8 mouse cellular contexts compared by ENCODE assay signal in the genomic region with DNA sequence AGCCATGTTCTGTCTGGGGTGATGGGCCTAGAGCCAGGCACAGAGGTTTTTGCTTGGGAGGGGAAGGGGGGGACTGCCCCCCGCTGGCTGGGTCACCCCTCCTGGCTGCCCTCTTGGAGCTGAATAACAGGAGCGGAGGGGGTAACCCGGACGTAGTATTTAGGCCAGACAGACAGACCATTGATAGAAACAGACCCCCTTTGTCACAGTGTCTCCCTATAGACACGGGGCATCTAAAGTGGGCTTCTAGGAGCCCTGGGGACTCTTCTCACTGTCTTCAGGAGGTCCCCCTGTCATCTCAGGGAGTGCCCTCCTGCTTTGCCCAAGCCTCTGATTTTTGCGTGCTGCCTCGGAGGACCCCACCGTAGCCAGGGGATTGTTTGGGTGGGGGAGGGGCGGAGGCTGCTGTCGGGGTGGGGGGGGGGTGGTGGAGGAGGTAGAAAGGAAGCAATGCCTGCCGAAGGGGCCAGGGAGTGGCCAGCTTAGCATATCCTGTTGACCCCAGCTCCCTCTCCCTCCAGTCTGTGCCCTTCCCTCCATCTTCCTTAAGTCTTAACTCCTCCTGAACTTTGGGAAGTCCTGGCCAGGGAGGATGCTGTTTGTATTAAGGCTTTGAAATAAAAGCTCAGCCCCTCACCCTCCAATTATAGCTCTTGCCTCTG. TPM values are rescaled to one million over a fixed set of nuclear protein-coding genes. Genes with fewer than 3 reads are reported as not detected.
DNase-seq lines count a peak whose midpoint lies in the region; ATAC-seq and TF ChIP-seq lines count a peak whose summit lies in the region.
"Had no signal": no experiment of that assay in that cellular context is flagged by ENCODE, and none has a peak within 500 bp of the region (broad histone marks: within the 10 kb centered on the region; RNA-seq: fewer than 3 reads in every experiment).

No protein-coding gene starts in this region.

- WGBS in lung, adult 2 months, result 24% methylated on average over 11 of the region's 11 CpGs
- WGBS in embryonic facial prominence, embryonic 15.5 days, result 20% methylated on average over 11 of the region's 11 CpGs
- WGBS in intestine, embryonic 15.5 days, result 18% methylated on average over 11 of the region's 11 CpGs
- 3% methylated on average over 10 of the region's 11 CpGs for WGBS in neural tube, embryonic 15.5 days

- H3K27ac ChIP-seq in embryonic facial prominence, embryonic 15.5 days (replicated peaks), result peak overlapping the region; percentile 89
- peak overlapping the region; percentile 97 for H3K27ac ChIP-seq in intestine, embryonic 15.5 days
- peak overlapping the region; percentile 83 for H3K27ac ChIP-seq in neural tube, embryonic 15.5 days (replicated peaks)

- no peaks in the 10 kb centered on the region for H3K9me3 ChIP-seq in embryonic facial prominence, embryonic 15.5 days (replicated peaks)
- no peaks in the 10 kb centered on the region for H3K9me3 ChIP-seq in intestine, embryonic 15.5 days
- no peaks in the 10 kb centered on the region for H3K9me3 ChIP-seq in neural tube, embryonic 15.5 days (replicated peaks)

- H3K36me3 ChIP-seq in embryonic facial prominence, embryonic 15.5 days, result peaks cover 28% of the 10 kb centered on the region
- H3K36me3 ChIP-seq in intestine, embryonic 15.5 days, result peaks cover 9% of the 10 kb centered on the region; the same call in 1 of the 2 replicates
- 0 out of 2 replicates have a peak, but pooled peaks cover 2% of the 10 kb centered on the region for H3K36me3 ChIP-seq in neural tube, embryonic 15.5 days

- H3K4me2 ChIP-seq in embryonic facial prominence, embryonic 15.5 days (replicated peaks), result peak overlapping the region; percentile 95
- peak overlapping the region; percentile 98 for H3K4me2 ChIP-seq in intestine, embryonic 15.5 days (replicated peaks)
- H3K4me2 ChIP-seq in neural tube, embryonic 15.5 days, result peak overlapping the region; percentile 99

- TF ChIP-seq CTCF in lung, adult 2 months (IDR thresholded peaks at IDR 0.05; ENCODE audit: insufficient read depth, low read length), result no peak

- TF ChIP-seq POLR2A in lung, adult 2 months (IDR thresholded peaks at IDR 0.05; ENCODE audit: borderline replicate concordance, extremely low read depth, low read depth, low read length), result no peak

- no peak for ATAC-seq in embryonic facial prominence, embryonic 15.5 days (ENCODE audit: insufficient number of reproducible peaks, low FRiP score, low TSS enrichment, low read depth)
- no peak for ATAC-seq in intestine, embryonic 15.5 days
- ATAC-seq in neural tube, embryonic 15.5 days (ENCODE audit: low FRiP score), result no peak
- no peak for ATAC-seq in granulocyte monocyte progenitor cell, adult 5-6 weeks (replicated peaks; ENCODE audit: poor library complexity, severe bottlenecking)

- H3K27me3 ChIP-seq in embryonic facial prominence, embryonic 15.5 days, result no peaks in the 10 kb centered on the region
- no peaks in the 10 kb centered on the region for H3K27me3 ChIP-seq in intestine, embryonic 15.5 days (replicated peaks)
- no peaks in the 10 kb centered on the region for H3K27me3 ChIP-seq in neural tube, embryonic 15.5 days (replicated peaks)

- H3K4me1 ChIP-seq in lung, adult 2 months (ENCODE audit: control insufficient read depth, insufficient read depth, low read length), result peaks cover 52% of the 10 kb centered on the region
- peaks cover 100% of the 10 kb centered on the region for H3K4me1 ChIP-seq in embryonic facial prominence, embryonic 15.5 days
- H3K4me1 ChIP-seq in intestine, embryonic 15.5 days (replicated peaks), result peaks cover 90% of the 10 kb centered on the region
- peaks cover 100% of the 10 kb centered on the region for H3K4me1 ChIP-seq in neural tube, embryonic 15.5 days

- H3K4me3 ChIP-seq in lung, adult 2 months (replicated peaks; ENCODE audit: extremely low read depth, low read depth, low read length), result no peak overlapping the region
- peak overlapping the region; percentile 6; the same call in 1 of the 2 replicates for H3K4me3 ChIP-seq in embryonic facial prominence, embryonic 15.5 days (replicated peaks)
- peak overlapping the region; percentile 78 for H3K4me3 ChIP-seq in intestine, embryonic 15.5 days (replicated peaks)
- H3K4me3 ChIP-seq in neural tube, embryonic 15.5 days (replicated peaks), result 0 out of 2 replicates have a peak overlapping the region, but pooled peaks have one; percentile 9

- DNase-seq in lung, adult 2 months, result peak; percentile 2
- no peak for DNase-seq in lung, postnatal 14 days
- DNase-seq in cerebellum, postnatal 4 days (ENCODE audit: low spot score in 2 of 2), result no peak

- no peak overlapping the region for H3K9ac ChIP-seq in embryonic facial prominence, embryonic 15.5 days
- peak overlapping the region; percentile 26; the same call in 1 of the 2 replicates for H3K9ac ChIP-seq in intestine, embryonic 15.5 days
- peak overlapping the region; percentile 15 for H3K9ac ChIP-seq in neural tube, embryonic 15.5 days (replicated peaks)

RNA-seq across cellular contexts. Expression of a gene that starts 17.3 kb away (rescaled TPM):
- 0.29 and 0.40 TPM in 2 replicates for polyA plus RNA-seq in lung, adult 2 months (2012; rRNA removed)
- 0.96 and 1.1 TPM in 2 replicates for polyA plus RNA-seq in embryonic facial prominence, embryonic 15.5 days (2015; fragmentation: Nextera tagmentation; extraction: Ambion mirVana)
- polyA plus RNA-seq in intestine, embryonic 15.5 days (2015; fragmentation: Nextera tagmentation; extraction: Ambion mirVana), result 0.20 and 0.35 TPM in 2 replicates
- polyA plus RNA-seq in neural tube, embryonic 15.5 days (2015; fragmentation: Nextera tagmentation; extraction: Ambion mirVana), result 2.2 and 3.0 TPM in 2 replicates
- total RNA-seq in granulocyte monocyte progenitor cell, adult 5-6 weeks (2014; fragmentation: Nextera tagmentation), result not detected in 2 replicates
- 1.8 TPM in 1 of 2 replicates, not detected in the other for total RNA-seq in granulocyte monocyte progenitor cell, adult 5-6 weeks (2017)
- total RNA-seq: adrenal gland, adult 18-20 months had no signal

RNA-seq across cellular contexts. Expression of a gene that starts 37.9 kb away (rescaled TPM):
- 59.0 and 62.2 TPM in 2 replicates for polyA plus RNA-seq in lung, adult 2 months (2012; rRNA removed)
- 50.0 and 53.5 TPM in 2 replicates for polyA plus RNA-seq in embryonic facial prominence, embryonic 15.5 days (2015; fragmentation: Nextera tagmentation; extraction: Ambion mirVana)
- polyA plus RNA-seq in intestine, embryonic 15.5 days (2015; fragmentation: Nextera tagmentation; extraction: Ambion mirVana), result 30.7 and 31.5 TPM in 2 replicates
- 17.3 and 19.9 TPM in 2 replicates for polyA plus RNA-seq in neural tube, embryonic 15.5 days (2015; fragmentation: Nextera tagmentation; extraction: Ambion mirVana)
- 3.8 and 8.8 TPM in 2 replicates for total RNA-seq in granulocyte monocyte progenitor cell, adult 5-6 weeks (2014; fragmentation: Nextera tagmentation)
- 1.9 and 3.1 TPM in 2 replicates for total RNA-seq in granulocyte monocyte progenitor cell, adult 5-6 weeks (2017)

RNA-seq across cellular contexts. Expression of a gene that starts 57.9 kb away (rescaled TPM):
- polyA plus RNA-seq in lung, adult 2 months (2012; rRNA removed), result 0.16 and 0.25 TPM in 2 replicates
- 22.6 and 22.7 TPM in 2 replicates for polyA plus RNA-seq in embryonic facial prominence, embryonic 15.5 days (2015; fragmentation: Nextera tagmentation; extraction: Ambion mirVana)
- 24.0 and 26.7 TPM in 2 replicates for polyA plus RNA-seq in intestine, embryonic 15.5 days (2015; fragmentation: Nextera tagmentation; extraction: Ambion mirVana)
- 3.8 and 12.0 TPM in 2 replicates for polyA plus RNA-seq in neural tube, embryonic 15.5 days (2015; fragmentation: Nextera tagmentation; extraction: Ambion mirVana)
- 47.8 and 58.8 TPM in 2 replicates for total RNA-seq in granulocyte monocyte progenitor cell, adult 5-6 weeks (2014; fragmentation: Nextera tagmentation)
- 30.3 and 43.5 TPM in 2 replicates for total RNA-seq in granulocyte monocyte progenitor cell, adult 5-6 weeks (2017)

RNA-seq across cellular contexts. Expression of a gene that starts 58.4 kb away (rescaled TPM):
- 0.58 and 1.4 TPM in 2 replicates for polyA plus RNA-seq in lung, adult 2 months (2012; rRNA removed)
- 162 and 168 TPM in 2 replicates for polyA plus RNA-seq in embryonic facial prominence, embryonic 15.5 days (2015; fragmentation: Nextera tagmentation; extraction: Ambion mirVana)
- 183 and 194 TPM in 2 replicates for polyA plus RNA-seq in intestine, embryonic 15.5 days (2015; fragmentation: Nextera tagmentation; extraction: Ambion mirVana)
- polyA plus RNA-seq in neural tube, embryonic 15.5 days (2015; fragmentation: Nextera tagmentation; extraction: Ambion mirVana), result 25.8 and 71.2 TPM in 2 replicates
- 216 and 220 TPM in 2 replicates for total RNA-seq in granulocyte monocyte progenitor cell, adult 5-6 weeks (2014; fragmentation: Nextera tagmentation)
- 674 and 681 TPM in 2 replicates for total RNA-seq in granulocyte monocyte progenitor cell, adult 5-6 weeks (2017)
